Mouse (Mus musculus) fat pad, adult 2 months (tissue): Measurements from ENCODE around the gene Kcnk3.

ENCODE experiments used
- DNase-seq: peaks from one replicate; pipeline ENCODE4 v3.0.0-alpha.2; 2011; ENCODE audit warnings: low read depth, low spot score; ENCODE audit errors: extremely low read depth

Gene Kcnk3

DNA sequence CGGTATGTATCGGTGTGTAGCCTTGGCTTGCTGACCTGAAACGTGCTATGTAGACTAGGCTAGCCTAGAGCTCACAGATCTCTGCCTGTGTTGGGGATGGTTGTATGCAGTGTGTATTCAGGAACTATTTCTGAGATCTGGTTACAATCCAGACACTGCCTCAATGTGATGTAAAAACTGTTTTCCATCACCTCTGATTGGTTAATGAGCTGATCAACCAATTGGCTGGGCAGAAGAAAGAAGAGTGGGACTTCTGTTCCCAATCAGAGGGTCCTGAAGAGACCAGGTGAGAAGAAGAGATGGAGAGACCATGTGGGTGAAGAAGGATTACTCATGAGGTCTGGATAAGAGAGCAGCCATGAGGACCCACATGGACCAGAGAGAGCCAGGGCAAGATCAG, 79.7 kb downstream of the Kcnk3 start:
- DNase-seq = no peak

DNA sequence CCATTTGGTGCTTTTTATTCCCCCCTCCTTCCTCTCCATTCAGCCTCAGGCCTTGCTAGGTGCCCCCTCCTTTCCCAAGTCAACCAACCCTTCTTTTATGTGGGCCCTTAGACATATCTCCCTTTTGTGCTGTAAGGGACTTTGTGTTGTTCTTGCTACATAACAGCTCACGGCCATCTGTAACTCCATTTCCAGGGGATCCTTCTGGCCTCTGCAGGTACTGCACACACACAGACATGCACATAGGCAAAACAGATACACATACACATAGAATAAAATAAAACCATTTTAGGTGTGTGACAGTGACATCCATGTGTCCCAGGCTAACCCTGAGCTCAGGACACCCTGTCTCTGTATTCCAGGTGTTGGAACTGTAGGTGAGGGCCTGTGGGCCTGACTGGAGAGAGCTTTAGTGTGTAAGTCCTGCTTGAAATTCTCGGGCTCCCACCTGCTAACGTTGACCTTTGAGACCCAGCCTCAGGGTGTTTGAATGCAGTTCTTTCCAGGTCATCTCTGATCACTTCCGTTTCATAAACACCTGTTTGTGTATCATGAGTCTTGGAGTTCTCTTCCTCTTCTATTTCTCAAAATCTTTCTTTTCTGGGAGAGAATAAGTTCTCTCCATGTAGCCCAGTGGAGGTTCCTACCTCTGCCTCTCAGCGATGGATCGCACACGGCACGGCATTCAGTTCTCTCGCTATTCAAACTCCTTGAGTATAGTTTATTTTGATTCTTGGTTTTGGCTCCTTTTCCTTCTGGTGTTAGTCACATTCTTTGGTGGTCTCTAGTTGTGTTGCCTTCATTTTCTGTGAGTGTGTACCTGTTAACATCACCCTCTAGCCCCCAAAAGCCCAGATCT, 80.9 kb downstream of the Kcnk3 start:
- DNase-seq = no peak

DNA sequence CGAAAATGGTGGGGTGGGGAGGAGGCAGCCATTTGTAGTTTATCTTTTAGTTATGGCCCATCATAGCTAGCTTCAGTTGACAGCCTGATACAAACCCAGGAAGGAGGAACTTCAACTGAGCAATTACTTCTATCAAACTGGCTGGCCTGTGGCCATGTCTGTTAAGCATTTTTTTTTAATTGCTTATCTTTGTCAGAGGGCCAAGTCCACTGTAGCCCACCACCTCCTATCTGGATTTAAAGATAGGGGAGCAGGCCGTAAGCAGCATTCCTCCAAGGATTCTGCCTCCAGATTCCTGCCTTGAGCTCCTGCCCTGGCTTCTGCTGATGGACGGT, 81.5 kb downstream of the Kcnk3 start:
- DNase-seq = no peak

DNA sequence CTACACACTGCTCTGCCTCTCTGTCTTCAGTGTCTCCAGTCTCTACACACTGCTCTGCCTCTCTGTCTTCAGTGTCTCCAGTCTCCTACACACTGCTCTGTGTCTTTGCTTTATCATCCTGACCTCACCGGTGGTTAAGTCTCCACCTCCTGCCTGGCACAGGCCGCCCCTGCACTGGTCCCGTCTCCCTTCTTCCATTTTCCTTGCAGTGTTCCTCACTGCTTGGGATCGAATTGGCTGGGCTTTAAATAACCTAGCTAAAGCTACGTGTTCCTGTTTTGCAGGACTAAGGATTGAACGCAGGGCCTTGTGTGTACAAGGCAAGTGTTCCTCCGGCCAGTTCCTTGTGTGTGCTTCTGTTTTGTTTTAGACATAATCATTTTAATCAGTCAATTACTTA, 82.1 kb downstream of the Kcnk3 start:
- no peak for DNase-seq

DNA sequence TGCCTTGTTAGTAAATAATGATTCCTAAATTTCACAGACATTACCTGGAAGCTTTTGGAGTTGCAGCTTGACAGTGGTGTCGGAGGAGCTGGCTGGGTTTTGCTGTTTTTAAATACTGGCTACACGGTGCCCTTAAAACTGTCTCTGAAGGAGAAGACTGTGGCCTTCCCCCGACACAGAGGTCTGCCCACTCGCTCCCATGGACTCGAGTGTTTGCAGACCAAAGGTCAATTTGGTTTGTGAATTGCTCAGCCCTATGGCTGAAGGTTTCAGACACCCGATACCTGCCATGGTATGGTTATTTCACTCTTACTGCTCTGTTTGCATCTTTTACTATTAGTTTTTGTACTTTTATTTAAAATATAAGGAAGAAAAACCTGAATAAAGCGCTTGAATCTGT, 86.0 kb downstream of the Kcnk3 start:
- no peak for DNase-seq
